10 mouse cellular contexts compared by ENCODE assay signal in the genomic region with DNA sequence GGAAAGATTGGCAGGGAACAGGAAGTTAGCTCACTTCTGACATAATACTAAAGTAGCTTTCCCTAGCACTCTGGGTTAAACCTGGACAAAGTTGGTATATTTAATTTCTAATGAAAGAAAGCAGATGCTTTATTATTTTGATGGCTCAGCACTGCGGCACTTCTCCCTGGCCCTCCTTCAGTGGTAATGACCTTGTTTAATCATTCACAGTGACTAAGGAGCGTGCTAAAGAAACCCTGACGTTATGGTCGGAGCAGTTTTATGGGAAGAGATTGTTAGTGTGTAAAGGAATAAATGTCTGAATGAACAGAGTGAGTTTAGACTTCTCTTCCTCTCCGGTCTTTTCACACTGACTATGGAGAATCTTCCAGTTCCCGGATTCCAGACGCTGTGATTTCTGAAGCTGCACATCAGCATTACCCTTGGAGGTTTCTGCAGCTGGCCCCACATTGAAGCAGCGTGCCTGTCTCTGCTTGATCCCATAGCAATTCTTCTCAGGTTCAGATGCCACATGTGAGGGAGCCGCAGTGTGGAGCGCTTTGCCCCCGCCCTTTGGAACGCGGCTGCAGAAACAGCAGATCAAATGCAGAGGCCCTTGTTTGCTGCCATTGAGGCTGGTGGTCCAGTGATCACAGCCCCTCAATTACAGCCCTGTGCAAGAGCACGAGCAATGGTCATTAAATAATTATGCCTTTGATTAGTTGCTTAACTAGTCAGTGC.
DNase-seq lines count a peak whose midpoint lies in the region; ATAC-seq and TF ChIP-seq lines count a peak whose summit lies in the region.
"Had no signal": no experiment of that assay in that cellular context is flagged by ENCODE, and none has a peak within 500 bp of the region (broad histone marks: within the 10 kb centered on the region; RNA-seq: fewer than 3 reads in every experiment).

No protein-coding gene starts in this region.

- 0 out of 2 replicates have a peak, but pooled peaks cover 3% of the 10 kb centered on the region for H3K36me3 ChIP-seq in embryonic facial prominence, embryonic 13.5 days
- no peaks in the 10 kb centered on the region for H3K36me3 ChIP-seq in midbrain, embryonic 12.5 days

- no peaks in the 10 kb centered on the region for H3K9me3 ChIP-seq in embryonic facial prominence, embryonic 13.5 days
- no peaks in the 10 kb centered on the region for H3K9me3 ChIP-seq in midbrain, embryonic 12.5 days

- DNase-seq in brain, embryonic 14.5 days (ENCODE audit: low read depth) = peak; percentile 65
- peak; percentile 47 to 48 for DNase-seq in kidney, adult 8-10 months
- no peak for DNase-seq in spleen, adult 18-20 months
- DNase-seq in cerebellum, adult 9-10 months = no peak
- no peak for DNase-seq in testis, postnatal 14 days (ENCODE audit: low spot score)
- DNase-seq: cerebellum, adult 11-12 months had no signal

- no peak overlapping the region for H3K4me3 ChIP-seq in embryonic facial prominence, embryonic 13.5 days
- H3K4me3 ChIP-seq in midbrain, embryonic 12.5 days = no peak overlapping the region

- no peak for TF ChIP-seq POLR2A in brain, embryonic 14.5 days (IDR thresholded peaks at IDR 0.05; ENCODE audit: borderline replicate concordance, extremely low read depth, insufficient read depth, insufficient read length, poor library complexity, severe bottlenecking)

- H3K9ac ChIP-seq in embryonic facial prominence, embryonic 13.5 days = peak overlapping the region; percentile 17; the same call in 1 of the 2 replicates
- H3K9ac ChIP-seq in midbrain, embryonic 12.5 days (replicated peaks) = no peak overlapping the region

- peak overlapping the region; percentile 35; the same call in 1 of the 2 replicates for H3K27ac ChIP-seq in embryonic facial prominence, embryonic 13.5 days
- H3K27ac ChIP-seq in midbrain, embryonic 12.5 days (replicated peaks) = peak overlapping the region; percentile 20; the same call in 1 of the 2 replicates

- no peaks in the 10 kb centered on the region for H3K27me3 ChIP-seq in embryonic facial prominence, embryonic 13.5 days
- no peaks in the 10 kb centered on the region for H3K27me3 ChIP-seq in midbrain, embryonic 12.5 days

- peaks cover 16% of the 10 kb centered on the region for H3K4me1 ChIP-seq in embryonic facial prominence, embryonic 13.5 days
- H3K4me1 ChIP-seq in midbrain, embryonic 12.5 days = peaks cover 15% of the 10 kb centered on the region

- WGBS in embryonic facial prominence, embryonic 13.5 days = 20% methylated on average over 14 of the region's 14 CpGs
- 51% methylated on average over 14 of the region's 14 CpGs for WGBS in midbrain, embryonic 12.5 days

- H3K4me2 ChIP-seq in embryonic facial prominence, embryonic 13.5 days = peak overlapping the region; percentile 15; the same call in 1 of the 2 replicates
- H3K4me2 ChIP-seq in midbrain, embryonic 12.5 days (replicated peaks) = no peak overlapping the region

- no peak for TF ChIP-seq CTCF in brain, embryonic 14.5 days (IDR thresholded peaks at IDR 0.05; ENCODE audit: borderline replicate concordance, extremely low read depth, insufficient read depth, insufficient read length)

- ATAC-seq in embryonic facial prominence, embryonic 13.5 days (ENCODE audit: insufficient number of reproducible peaks, insufficient read depth, low FRiP score, low TSS enrichment, low read depth) = no peak
- 0 out of 2 replicates have a peak, but pooled peaks have one; percentile 16 for ATAC-seq in midbrain, embryonic 12.5 days (ENCODE audit: low FRiP score, low read depth)
- ATAC-seq in erythroblast, adult 5-6 weeks (replicated peaks; ENCODE audit: low FRiP score, poor library complexity, severe bottlenecking) = no peak
- ATAC-seq: lung, postnatal 0 days had no signal

Comparison
In these comparisons a context has a peak if more than half of its experiments do, and no peak if none do; other contexts are left out.
1. DNase-seq: peak in brain, embryonic 14.5 days (single experiment) and kidney, adult 8-10 months (2 of 2); none in spleen, adult 18-20 months (0 of 2), cerebellum, adult 9-10 months (single experiment) and testis, postnatal 14 days (single experiment).